Mouse (Mus musculus): ENCODE data around the gene Vgll4. TPM values are rescaled to one million over a fixed set of nuclear protein-coding genes. Genes with fewer than 3 reads are reported as not detected.

Gene Vgll4
- polyA plus RNA-seq, 1 experiment = 38.4 TPM

- TF ChIP-seq CTCF (IDR thresholded peaks at IDR 0.05; ENCODE audit: control insufficient read depth, insufficient read depth, insufficient replicate concordance, low read depth, low read length) = no peak
- TF ChIP-seq POLR2A (IDR thresholded peaks at IDR 0.05; ENCODE audit: control insufficient read depth, low read depth, low read length) = no peak
- Histone ChIP-seq H3K36me3 (ENCODE audit: control insufficient read depth, insufficient read depth, low read length) (no peaks in the 10 kb centered on the region), H3K4me3 (ENCODE audit: control insufficient read depth, low read depth, low read length) (no peak overlapping the region), H3K4me1 (ENCODE audit: control insufficient read depth, insufficient read depth, low read length) (no peaks in the 10 kb centered on the region), H3K27me3 (ENCODE audit: control insufficient read depth, insufficient read depth, low read length) (no peaks in the 10 kb centered on the region), H3K27ac (ENCODE audit: control insufficient read depth, insufficient read depth, low read depth, low read length) (no peak overlapping the region)
Measured at GRCm38 (mm10) chr6:114939666-114940065, 30.1 kb downstream of the Vgll4 start.

GRCm38 (mm10) chr6:114936941-114937313 lies 32.9 kb downstream of the Vgll4 start:
- no peak overlapping the region for H3K27ac ChIP-seq (ENCODE audit: control insufficient read depth, insufficient read depth, low read depth, low read length)
- no peaks in the 10 kb centered on the region for H3K4me1 ChIP-seq (ENCODE audit: control insufficient read depth, insufficient read depth, low read length)
- H3K36me3 ChIP-seq (ENCODE audit: control insufficient read depth, insufficient read depth, low read length) = no peaks in the 10 kb centered on the region
- H3K4me3 ChIP-seq (ENCODE audit: control insufficient read depth, low read depth, low read length) = no peak overlapping the region
- TF ChIP-seq CTCF (IDR thresholded peaks at IDR 0.05; ENCODE audit: control insufficient read depth, insufficient read depth, insufficient replicate concordance, low read depth, low read length) (no peak), POLR2A (IDR thresholded peaks at IDR 0.05; ENCODE audit: control insufficient read depth, low read depth, low read length) (no peak)
- H3K27me3 ChIP-seq (ENCODE audit: control insufficient read depth, insufficient read depth, low read length) = no peaks in the 10 kb centered on the region

GRCm38 (mm10) chr6:114936297-114936940 lies 33.4 kb downstream of the Vgll4 start:
- Histone ChIP-seq H3K36me3 (ENCODE audit: control insufficient read depth, insufficient read depth, low read length) (no peaks in the 10 kb centered on the region), H3K4me3 (ENCODE audit: control insufficient read depth, low read depth, low read length) (no peak overlapping the region), H3K27ac (ENCODE audit: control insufficient read depth, insufficient read depth, low read depth, low read length) (no peak overlapping the region), H3K27me3 (ENCODE audit: control insufficient read depth, insufficient read depth, low read length) (no peaks in the 10 kb centered on the region), H3K4me1 (ENCODE audit: control insufficient read depth, insufficient read depth, low read length) (no peaks in the 10 kb centered on the region)
- TF ChIP-seq CTCF (IDR thresholded peaks at IDR 0.05; ENCODE audit: control insufficient read depth, insufficient read depth, insufficient replicate concordance, low read depth, low read length) = no peak
- no peak for TF ChIP-seq POLR2A (IDR thresholded peaks at IDR 0.05; ENCODE audit: control insufficient read depth, low read depth, low read length)

GRCm38 (mm10) chr6:114935362-114935761 lies 34.4 kb downstream of the Vgll4 start:
- Histone ChIP-seq H3K27me3 (ENCODE audit: control insufficient read depth, insufficient read depth, low read length) (no peaks in the 10 kb centered on the region), H3K4me3 (ENCODE audit: control insufficient read depth, low read depth, low read length) (no peak overlapping the region), H3K27ac (ENCODE audit: control insufficient read depth, insufficient read depth, low read depth, low read length) (no peak overlapping the region), H3K4me1 (ENCODE audit: control insufficient read depth, insufficient read depth, low read length) (no peaks in the 10 kb centered on the region), H3K36me3 (ENCODE audit: control insufficient read depth, insufficient read depth, low read length) (no peaks in the 10 kb centered on the region)
- TF ChIP-seq POLR2A (IDR thresholded peaks at IDR 0.05; ENCODE audit: control insufficient read depth, low read depth, low read length) (no peak), CTCF (IDR thresholded peaks at IDR 0.05; ENCODE audit: control insufficient read depth, insufficient read depth, insufficient replicate concordance, low read depth, low read length) (no peak)

- Histone ChIP-seq H3K27ac (ENCODE audit: control insufficient read depth, insufficient read depth, low read depth, low read length) (no peak overlapping the region), H3K27me3 (ENCODE audit: control insufficient read depth, insufficient read depth, low read length) (no peaks in the 10 kb centered on the region), H3K4me1 (ENCODE audit: control insufficient read depth, insufficient read depth, low read length) (no peaks in the 10 kb centered on the region), H3K4me3 (ENCODE audit: control insufficient read depth, low read depth, low read length) (no peak overlapping the region), H3K36me3 (ENCODE audit: control insufficient read depth, insufficient read depth, low read length) (no peaks in the 10 kb centered on the region)
- TF ChIP-seq POLR2A (IDR thresholded peaks at IDR 0.05; ENCODE audit: control insufficient read depth, low read depth, low read length) (no peak), CTCF (IDR thresholded peaks at IDR 0.05; ENCODE audit: control insufficient read depth, insufficient read depth, insufficient replicate concordance, low read depth, low read length) (no peak)
Measured at GRCm38 (mm10) chr6:114934045-114934444, 35.7 kb downstream of the Vgll4 start.

- Histone ChIP-seq H3K4me3 (ENCODE audit: control insufficient read depth, low read depth, low read length) (no peak overlapping the region), H3K36me3 (ENCODE audit: control insufficient read depth, insufficient read depth, low read length) (no peaks in the 10 kb centered on the region), H3K27ac (ENCODE audit: control insufficient read depth, insufficient read depth, low read depth, low read length) (no peak overlapping the region), H3K27me3 (ENCODE audit: control insufficient read depth, insufficient read depth, low read length) (no peaks in the 10 kb centered on the region), H3K4me1 (ENCODE audit: control insufficient read depth, insufficient read depth, low read length) (no peaks in the 10 kb centered on the region)
- no peak for TF ChIP-seq CTCF (IDR thresholded peaks at IDR 0.05; ENCODE audit: control insufficient read depth, insufficient read depth, insufficient replicate concordance, low read depth, low read length)
- TF ChIP-seq POLR2A (IDR thresholded peaks at IDR 0.05; ENCODE audit: control insufficient read depth, low read depth, low read length) = no peak
Measured at GRCm38 (mm10) chr6:114932991-114933392, 36.8 kb downstream of the Vgll4 start.

- Histone ChIP-seq H3K27me3 (ENCODE audit: control insufficient read depth, insufficient read depth, low read length) (no peaks in the 10 kb centered on the region), H3K36me3 (ENCODE audit: control insufficient read depth, insufficient read depth, low read length) (no peaks in the 10 kb centered on the region), H3K4me3 (ENCODE audit: control insufficient read depth, low read depth, low read length) (no peak overlapping the region), H3K4me1 (ENCODE audit: control insufficient read depth, insufficient read depth, low read length) (no peaks in the 10 kb centered on the region), H3K27ac (ENCODE audit: control insufficient read depth, insufficient read depth, low read depth, low read length) (no peak overlapping the region)
- TF ChIP-seq CTCF (IDR thresholded peaks at IDR 0.05; ENCODE audit: control insufficient read depth, insufficient read depth, insufficient replicate concordance, low read depth, low read length) = no peak
- TF ChIP-seq POLR2A (IDR thresholded peaks at IDR 0.05; ENCODE audit: control insufficient read depth, low read depth, low read length) = no peak
Measured at GRCm38 (mm10) chr6:114932116-114932500, 37.7 kb downstream of the Vgll4 start.

Measured in testis, adult 2 months (tissue).